Mouse (Mus musculus) brain, embryonic 14.5 days (tissue): ENCODE results near the gene Sat2.

Source experiments
- CTCF ChIP-seq: fragments of 200-500 bp; IDR thresholded peaks from 2 replicates; pipeline ENCODE4 v1.5.1; 2012; ENCODE audit warnings: inconsistent platforms, mild to moderate bottlenecking, moderate library complexity, borderline replicate concordance; ENCODE audit not compliant: insufficient read depth, insufficient read length; ENCODE audit errors: extremely low read depth
- POLR2A ChIP-seq: fragments of 200-500 bp; IDR thresholded peaks from 2 replicates; pipeline ENCODE4 v1.6.1; 2012; ENCODE audit warnings: mild to moderate bottlenecking, inconsistent platforms, borderline replicate concordance; ENCODE audit not compliant: poor library complexity, insufficient read depth, insufficient read length, severe bottlenecking; ENCODE audit errors: extremely low read depth

GRCm38 (mm10) chr11:69603516-69603915, 18.3 kb upstream of the Sat2 start:
- TF ChIP-seq CTCF (no peak), POLR2A (no peak)
